Mouse (Mus musculus) urinary bladder, adult 2 months (tissue): ENCODE measurements around the gene Rce1. TPM values are rescaled to one million over a fixed set of nuclear protein-coding genes. Genes with fewer than 3 reads are reported as not detected.
"Not testable (repeated sequence)": the region's sequence is repeated elsewhere in the genome, so short reads cannot be mapped to it uniquely, and the experiment has no call there.

ENCODE experiments used
- DNase-seq: peaks from one replicate; pipeline ENCODE4 v3.0.0; 2022; ENCODE audit warnings: low spot score
- polyA plus RNA-seq: library from polyadenylated mRNA; depleted of rRNA; stranded (reverse); fragments of >200 nt; gene quantifications from 2 replicates; pipeline ENCODE4 v1.2.3, GENCODE M21; 2012

Gene Rce1
- polyA plus RNA-seq, 1 experiment: 50.6 TPM

- DNase-seq: no peak
Measured at GRCm38 (mm10) chr19:4613464-4614304, 11.8 kb downstream of the Rce1 start.

- no peak for DNase-seq
Measured at GRCm38 (mm10) chr19:4612181-4612961, 13.1 kb downstream of the Rce1 start.

DNA sequence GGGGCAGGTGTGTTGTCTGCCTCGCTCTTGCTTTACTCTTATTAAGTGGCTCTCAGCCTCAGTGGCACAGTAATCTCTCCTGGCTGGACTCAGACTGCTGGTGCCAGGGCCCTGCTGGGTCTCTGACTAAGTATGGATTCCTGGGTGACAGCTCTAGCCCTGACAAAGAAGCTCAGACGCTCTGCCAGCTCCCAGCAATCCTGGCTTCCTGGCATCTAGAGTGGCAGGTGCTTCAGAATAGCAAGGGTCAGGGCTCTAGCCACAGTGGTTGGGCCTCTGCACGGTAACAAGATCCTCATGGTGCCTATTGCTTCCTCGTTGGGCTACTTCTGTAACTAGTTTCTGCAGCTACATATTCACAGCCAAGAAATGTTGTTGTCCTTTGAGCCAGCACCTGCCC is 15.3 kb downstream of the Rce1 start:
- DNase-seq: no peak

DNA sequence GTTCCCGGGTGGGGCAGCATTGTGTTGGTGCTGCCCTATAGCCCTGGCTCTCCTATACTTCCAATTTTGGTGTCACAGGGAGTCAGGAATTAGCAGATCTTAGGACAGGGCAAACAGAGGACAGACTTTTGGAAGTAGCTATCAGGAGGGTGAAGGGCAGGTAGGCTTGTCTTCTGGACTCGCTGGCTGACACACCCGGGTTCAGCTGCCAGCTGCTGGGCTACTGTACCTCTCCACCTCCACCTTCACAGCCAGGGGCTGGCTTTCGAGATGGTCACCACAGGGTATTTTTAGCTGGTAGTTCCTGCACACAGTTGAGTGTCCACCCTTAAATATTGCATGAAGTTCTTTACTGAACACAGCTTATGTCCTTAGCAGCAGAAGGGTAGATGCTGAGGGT is 16.9 kb downstream of the Rce1 start:
- no peak for DNase-seq

GRCm38 (mm10) chr19:4607406-4607805 is 18.0 kb downstream of the Rce1 start:
- no peak for DNase-seq

- DNase-seq: no peak
Measured at GRCm38 (mm10) chr19:4605654-4606053, 19.8 kb downstream of the Rce1 start.

DNA sequence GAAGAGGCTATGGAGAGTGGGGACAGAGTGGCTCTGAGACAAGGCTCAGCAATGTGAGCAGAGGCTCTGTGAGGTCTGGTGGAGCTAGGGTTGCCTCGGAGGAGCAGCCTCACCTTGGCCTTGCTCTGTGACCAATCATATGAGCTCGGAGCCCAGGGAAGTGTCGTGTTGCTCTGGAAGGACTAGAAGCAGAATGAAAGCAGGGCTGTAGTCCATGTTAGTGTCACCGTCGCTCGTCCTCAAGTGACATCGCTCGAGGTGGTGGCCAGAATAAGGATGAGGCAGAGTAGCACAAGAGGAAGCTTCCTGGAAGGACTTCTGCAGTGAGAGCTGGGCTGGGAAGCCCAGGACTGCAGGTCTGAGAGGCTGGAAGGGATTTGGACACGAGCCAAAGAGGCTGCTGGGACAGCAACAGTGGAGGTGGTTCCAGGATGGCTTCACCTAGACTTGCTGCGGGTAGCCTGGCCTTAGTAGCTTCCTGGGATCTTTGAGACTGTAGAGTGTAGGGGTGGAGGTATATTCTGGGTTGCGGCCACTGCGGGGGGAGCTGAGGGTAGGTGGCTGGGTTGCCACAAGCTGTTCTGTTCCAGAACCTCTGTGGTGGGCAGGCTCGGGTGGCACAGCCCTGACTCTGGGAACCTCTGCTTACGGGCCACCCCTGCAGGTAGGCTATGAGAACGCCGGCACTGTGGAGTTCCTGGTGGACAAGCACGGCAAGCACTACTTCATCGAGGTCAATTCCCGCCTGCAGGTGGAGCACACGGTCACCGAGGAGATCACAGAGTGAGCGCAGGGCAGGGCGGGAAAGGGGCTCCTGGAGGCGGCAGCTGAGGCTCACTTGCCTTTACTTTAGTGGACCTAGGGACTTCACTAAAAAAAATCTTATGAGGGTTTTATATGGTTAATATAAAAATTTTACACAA is 21.4 kb downstream of the Rce1 start:
- no peak for DNase-seq

- DNase-seq: no peak
Measured at GRCm38 (mm10) chr19:4602459-4602858, 23.0 kb downstream of the Rce1 start.

DNA sequence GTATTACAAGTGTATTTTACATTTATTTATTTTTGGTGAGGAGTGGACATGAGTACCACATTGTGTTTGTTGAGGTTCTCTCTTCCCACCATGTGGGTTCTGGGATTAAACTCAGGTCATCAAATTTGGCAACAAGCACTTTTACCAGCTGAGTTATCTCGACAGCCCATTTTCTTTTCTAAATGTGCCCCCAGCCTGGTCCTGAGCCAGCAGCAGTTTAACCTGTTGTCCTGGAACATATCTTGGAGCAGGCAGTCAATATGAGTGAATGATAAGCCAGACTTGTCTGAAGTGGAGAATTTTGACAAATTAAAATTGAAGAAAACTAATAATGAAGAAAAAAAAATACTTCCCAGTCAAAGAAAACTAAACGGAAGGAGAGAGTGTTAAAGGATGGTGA is 29.4 kb downstream of the Rce1 start:
- DNase-seq: no peak

GRCm38 (mm10) chr19:4593792-4594522 is 31.5 kb downstream of the Rce1 start:
- DNase-seq: no peak

DNA sequence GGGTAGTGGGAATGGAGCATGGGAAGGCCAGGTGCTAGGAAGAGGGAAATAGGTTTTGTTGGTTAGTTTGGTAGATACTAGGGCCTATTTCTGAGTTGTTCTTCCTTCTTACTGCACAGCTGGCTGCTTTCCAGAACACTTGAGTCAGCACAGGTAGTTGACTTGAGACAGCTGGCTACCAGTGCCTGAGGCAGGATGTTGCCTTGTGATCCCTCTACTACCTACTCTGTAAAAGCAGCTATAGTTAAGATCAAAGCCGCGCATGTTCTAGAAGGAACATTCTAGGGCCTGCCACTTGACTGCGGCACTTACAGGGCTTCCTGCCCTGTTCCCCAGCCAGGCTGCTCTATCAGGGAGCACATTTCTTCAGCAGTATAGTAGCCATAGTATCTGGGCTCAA is 35.4 kb downstream of the Rce1 start:
- DNase-seq: no peak

DNA sequence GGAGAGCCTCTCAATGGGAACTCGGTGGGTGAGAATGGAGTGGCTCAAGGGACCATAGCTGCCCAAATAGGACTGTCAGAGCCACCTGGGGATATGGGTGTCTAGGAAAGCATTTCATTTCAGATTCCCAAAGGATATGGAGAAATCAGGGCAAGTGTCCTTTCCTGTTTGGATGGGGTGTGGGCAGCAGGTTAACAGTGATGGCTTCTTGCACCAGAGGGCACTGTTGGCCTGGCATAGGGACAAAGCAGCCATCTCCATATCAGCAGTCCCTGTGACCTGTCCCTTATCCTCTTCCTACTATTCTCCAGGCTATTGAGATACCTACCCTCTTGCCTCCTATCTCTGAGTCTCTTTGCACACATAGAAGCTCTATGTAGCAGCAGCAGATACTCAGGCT is 36.4 kb downstream of the Rce1 start:
- DNase-seq: no peak

DNA sequence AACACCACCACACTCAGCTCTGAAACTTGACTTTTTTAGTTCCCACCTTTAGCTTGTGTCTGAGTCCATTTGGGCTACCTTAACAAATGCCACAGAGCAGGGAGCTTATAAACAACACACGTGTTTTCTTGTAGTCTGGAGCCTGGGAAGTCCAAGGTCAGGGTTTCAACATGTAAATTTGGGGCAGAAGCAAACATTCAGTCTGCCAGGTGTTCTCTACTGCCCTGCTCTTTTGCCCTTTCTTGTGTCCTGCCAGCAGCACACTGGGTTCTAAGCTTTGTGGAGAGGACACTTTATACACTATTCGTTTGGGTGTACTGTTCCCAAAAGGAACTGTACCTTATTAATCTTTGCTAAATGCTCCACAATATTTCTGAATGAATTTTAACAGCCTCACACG is 37.0 kb downstream of the Rce1 start:
- DNase-seq: no peak

GRCm38 (mm10) chr19:4587426-4587825 is 38.0 kb downstream of the Rce1 start:
- DNase-seq: no peak

- not testable (repeated sequence) for DNase-seq
Measured at GRCm38 (mm10) chr19:4586783-4587182, 38.7 kb downstream of the Rce1 start.

DNA sequence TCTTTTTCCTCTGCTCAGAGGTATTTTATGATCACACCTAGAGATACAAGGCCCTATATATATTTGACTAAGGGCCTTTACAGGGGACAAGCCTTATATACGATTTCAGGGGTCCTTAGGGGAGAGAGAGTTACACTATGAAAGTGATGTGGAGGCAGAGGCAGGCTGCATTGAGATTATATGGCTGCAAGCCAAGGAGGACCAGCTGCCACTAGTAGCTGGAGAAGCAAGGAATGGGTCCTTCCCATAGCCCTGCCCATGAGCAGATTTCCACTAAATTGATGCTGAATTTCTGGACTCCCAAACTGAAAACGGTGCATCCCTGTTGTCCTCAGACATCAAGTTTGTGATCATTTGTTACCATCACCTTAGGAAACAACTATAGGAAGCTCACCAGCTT is 41.6 kb downstream of the Rce1 start:
- DNase-seq: no peak

GRCm38 (mm10) chr19:4579296-4579695 is 46.1 kb downstream of the Rce1 start:
- no peak for DNase-seq

- no peak for DNase-seq
Measured at GRCm38 (mm10) chr19:4578799-4579198, 46.6 kb downstream of the Rce1 start.

- no peak for DNase-seq
Measured at GRCm38 (mm10) chr19:4573241-4573640, 52.2 kb downstream of the Rce1 start.
